Mouse (Mus musculus) kidney, embryonic 14.5 days (tissue): Measurements from ENCODE around the gene Wdr91. TPM values are rescaled to one million over a fixed set of nuclear protein-coding genes. Genes with fewer than 3 reads are reported as not detected.

Experiments used
- ATAC-seq: fragments of 200-750 bp; cut with Nextera tagmentation; 2 replicates; pipeline ENCODE4 v1.8.0; 2017; ENCODE audit warnings: moderate number of reproducible peaks, mild to moderate bottlenecking, moderate TSS enrichment, moderate library complexity; ENCODE audit not compliant: low FRiP score, low TSS enrichment
- H3K27ac ChIP-seq: fragments of 300-500 bp; sonication (generic); 2 replicates; pipeline ENCODE4 v1.5.1; 2014; ENCODE audit warnings: low read depth, mild to moderate bottlenecking, low read length, moderate library complexity, mixed read lengths
- H3K27me3 ChIP-seq: fragments of 300-500 bp; sonication (generic); 2 replicates; pipeline ENCODE4 v1.6.1; 2014; ENCODE audit warnings: mild to moderate bottlenecking, low read length; ENCODE audit not compliant: control insufficient read depth, insufficient read depth
- H3K36me3 ChIP-seq: fragments of 300-500 bp; sonication (generic); 2 replicates; pipeline ENCODE4 v1.6.1; 2014; ENCODE audit warnings: low read length, mixed read lengths; ENCODE audit not compliant: control insufficient read depth, insufficient read depth
- H3K4me1 ChIP-seq: fragments of 300-500 bp; sonication (generic); 2 replicates; pipeline ENCODE4 v1.6.1; 2014; ENCODE audit warnings: low read length, mixed read lengths; ENCODE audit not compliant: control insufficient read depth, insufficient read depth
- H3K4me2 ChIP-seq: fragments of 300-500 bp; sonication (generic); replicated peaks from 2 replicates; pipeline ENCODE4 v1.6.1; 2014; ENCODE audit warnings: low read depth, mild to moderate bottlenecking, low read length
- H3K4me3 ChIP-seq: fragments of 300-500 bp; sonication (generic); 2 replicates; pipeline ENCODE4 v1.5.1; 2014; ENCODE audit warnings: mild to moderate bottlenecking, low read length
- H3K9ac ChIP-seq: fragments of 300-500 bp; sonication (generic); 2 replicates; pipeline ENCODE4 v1.6.1; 2014; ENCODE audit warnings: low read depth, mild to moderate bottlenecking, low read length, moderate library complexity
- H3K9me3 ChIP-seq: fragments of 300-500 bp; sonication (generic); 2 replicates; pipeline ENCODE4 v1.6.1; 2016; ENCODE audit warnings: low read length; ENCODE audit not compliant: control insufficient read depth
- WGBS: fragments of 180-500 bp; shearing (Covaris S2); extraction: QIAGEN DNeasy Blood & Tissue Kit; methylation state at CpG from one replicate; pipeline ENCODE4 v1.1.7; 2014; 5-methylcytosine and 5-hydroxymethylcytosine counted together
- polyA plus RNA-seq: library from polyadenylated mRNA; unstranded; fragments of >200 nt; fragmentation: Nextera tagmentation; extraction: Ambion mirVana; gene quantifications from 2 replicates; pipeline ENCODE4 v1.2.1, GENCODE M21; 2014

Wdr91 gene
- polyA plus RNA-seq, 1 experiment from 2014 or later = 11.0 TPM

DNA sequence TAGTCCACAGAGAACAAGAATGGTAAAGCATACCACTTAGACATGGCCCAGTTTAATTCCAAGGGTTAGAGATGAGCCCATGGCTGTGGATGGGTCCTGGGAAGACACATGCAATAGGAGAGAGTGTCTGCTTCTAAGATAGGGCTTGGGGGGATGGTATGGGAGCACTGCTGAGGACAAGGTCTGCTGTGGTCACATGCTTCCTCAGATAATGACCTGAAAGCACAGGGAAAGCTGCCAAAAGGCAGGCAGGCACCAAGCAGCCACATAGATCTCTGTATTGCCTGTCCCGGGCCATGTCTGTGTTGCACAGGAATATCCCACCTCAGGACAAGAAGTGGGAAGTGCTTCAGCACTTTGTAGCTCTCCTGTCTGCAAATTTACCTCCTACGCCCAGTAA, 11.5 kb downstream of the Wdr91 start:
- Histone ChIP-seq H3K36me3 (peaks cover 59% of the 10 kb centered on the region), H3K4me3 (no peak overlapping the region), H3K27me3 (no peaks in the 10 kb centered on the region), H3K27ac (no peak overlapping the region), H3K9ac (no peak overlapping the region), H3K4me1 (no peaks in the 10 kb centered on the region), H3K9me3 (no peaks in the 10 kb centered on the region), H3K4me2 (no peak overlapping the region)
- ATAC-seq = no peak
- 94% methylated on average over 2 of the region's 2 CpGs for WGBS

- Histone ChIP-seq H3K9ac (no peak overlapping the region; the same call in 1 of the 2 replicates), H3K4me2 (no peak overlapping the region), H3K27me3 (no peaks in the 10 kb centered on the region), H3K9me3 (no peaks in the 10 kb centered on the region), H3K4me1 (no peaks in the 10 kb centered on the region), H3K36me3 (peaks cover 59% of the 10 kb centered on the region), H3K27ac (no peak overlapping the region), H3K4me3 (no peak overlapping the region)
- ATAC-seq = no peak; the same call in 1 of the 2 replicates
- WGBS = 65% methylated on average over 16 of the region's 16 CpGs
Measured at GRCm38 (mm10) chr6:34896168-34896780, 14.4 kb downstream of the Wdr91 start.

DNA sequence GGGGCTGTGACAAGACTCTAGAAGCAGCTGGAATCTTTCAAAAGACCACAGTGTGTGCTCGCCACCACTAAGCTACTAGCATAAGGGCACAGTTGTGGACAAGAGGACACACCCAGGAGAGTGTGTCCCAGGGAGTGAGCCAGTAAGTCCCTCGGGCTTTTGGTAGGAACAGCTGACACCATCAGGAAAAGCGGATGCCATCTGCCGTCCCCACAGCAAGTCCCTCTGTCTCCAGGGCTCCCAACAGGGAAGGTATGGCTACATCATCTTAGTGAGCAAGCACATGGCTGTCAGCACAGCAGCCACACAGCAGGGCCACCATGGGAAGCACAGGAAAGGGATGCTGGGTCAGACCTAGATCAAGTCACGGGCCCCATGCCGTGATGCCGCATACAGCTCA, 15.1 kb downstream of the Wdr91 start:
- no peak for ATAC-seq

GRCm38 (mm10) chr6:34889185-34889584, 21.5 kb downstream of the Wdr91 start:
- Histone ChIP-seq H3K9ac (no peak overlapping the region), H3K4me1 (peaks cover 9% of the 10 kb centered on the region; the same call in 1 of the 2 replicates), H3K27me3 (no peaks in the 10 kb centered on the region), H3K27ac (no peak overlapping the region), H3K4me3 (no peak overlapping the region), H3K36me3 (peaks cover 45% of the 10 kb centered on the region), H3K4me2 (no peak overlapping the region), H3K9me3 (no peaks in the 10 kb centered on the region)
- WGBS = 36% methylated on average over 4 of the region's 4 CpGs
- peak; percentile 88 for ATAC-seq

More for the DNA sequence above, 15.1 kb downstream of the Wdr91 start:
- Histone ChIP-seq H3K9ac (no peak overlapping the region), H3K4me3 (no peak overlapping the region), H3K27me3 (no peaks in the 10 kb centered on the region), H3K36me3 (peaks cover 57% of the 10 kb centered on the region), H3K4me2 (no peak overlapping the region), H3K27ac (no peak overlapping the region), H3K4me1 (no peaks in the 10 kb centered on the region), H3K9me3 (no peaks in the 10 kb centered on the region)
- WGBS = 84% methylated on average over 7 of the region's 7 CpGs

DNA sequence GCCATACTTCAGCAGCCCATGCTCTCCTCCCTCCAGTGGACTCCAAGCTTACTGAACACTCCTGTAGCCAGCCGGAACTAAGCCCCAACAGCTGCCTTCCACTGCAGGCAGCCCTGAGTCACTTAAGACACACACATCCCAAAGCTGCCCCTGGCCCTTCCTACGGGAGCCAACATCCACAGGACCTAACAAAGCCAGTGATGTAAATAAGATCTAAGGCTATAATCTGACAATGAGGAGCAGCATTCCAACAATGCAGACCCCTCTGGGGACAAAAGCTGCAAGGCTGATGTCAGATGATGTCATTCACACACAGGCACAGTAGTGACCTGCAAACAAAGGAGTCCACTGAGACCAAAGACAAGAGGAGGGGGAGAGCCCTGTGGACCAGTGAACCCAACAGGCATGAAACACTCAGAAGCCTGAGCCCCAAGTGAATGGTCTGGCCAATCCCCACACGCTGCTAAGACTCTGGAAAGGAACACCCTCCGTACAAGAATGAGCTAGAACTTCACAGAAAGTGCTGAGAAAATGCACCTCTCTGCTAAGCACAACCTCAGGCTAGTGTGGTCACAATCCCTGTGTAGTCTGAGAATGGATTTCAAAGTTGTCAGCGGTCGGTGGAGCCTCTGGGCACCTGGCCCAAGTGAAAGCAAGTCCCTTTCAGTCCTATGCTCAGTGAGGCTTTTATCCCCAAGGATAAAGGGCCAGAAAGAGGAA, 23.4 kb downstream of the Wdr91 start:
- Histone ChIP-seq H3K27ac (no peak overlapping the region), H3K4me3 (no peak overlapping the region), H3K4me2 (no peak overlapping the region), H3K9me3 (no peaks in the 10 kb centered on the region), H3K27me3 (no peaks in the 10 kb centered on the region), H3K36me3 (peaks cover 37% of the 10 kb centered on the region), H3K9ac (no peak overlapping the region), H3K4me1 (peaks cover 9% of the 10 kb centered on the region; the same call in 1 of the 2 replicates)
- ATAC-seq = no peak
- 78% methylated on average over 6 of the region's 6 CpGs for WGBS

DNA sequence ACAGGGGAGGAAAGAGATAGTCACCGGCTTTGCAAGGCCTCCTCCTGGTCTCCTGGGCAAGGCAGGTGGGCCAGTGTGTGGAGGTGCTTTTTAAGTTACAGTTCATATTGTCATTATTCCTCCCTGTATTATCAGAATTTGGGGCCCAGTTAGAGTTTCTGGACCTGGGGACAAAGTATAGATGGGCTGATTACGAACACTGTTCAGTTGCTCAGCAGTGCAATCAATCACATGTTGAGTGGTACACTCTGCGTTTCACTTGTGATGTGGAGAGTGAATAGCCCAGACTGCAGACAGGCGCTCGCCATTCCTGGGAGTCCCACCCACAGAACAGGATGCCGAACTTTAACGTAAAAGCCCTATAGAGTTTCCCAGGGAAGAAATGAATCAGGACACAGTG, 26.0 kb downstream of the Wdr91 start:
- Histone ChIP-seq H3K36me3 (peaks cover 38% of the 10 kb centered on the region), H3K4me2 (no peak overlapping the region), H3K4me1 (peaks cover 9% of the 10 kb centered on the region; the same call in 1 of the 2 replicates), H3K9me3 (no peaks in the 10 kb centered on the region), H3K4me3 (no peak overlapping the region), H3K27ac (no peak overlapping the region), H3K9ac (no peak overlapping the region), H3K27me3 (no peaks in the 10 kb centered on the region)
- no peak for ATAC-seq
- 88% methylated on average over 7 of the region's 7 CpGs for WGBS

GRCm38 (mm10) chr6:34879911-34880475, 30.7 kb downstream of the Wdr91 start:
- H3K36me3 ChIP-seq = peaks cover 25% of the 10 kb centered on the region
- WGBS = 53% methylated on average over 6 of the region's 6 CpGs
- H3K4me2 ChIP-seq = no peak overlapping the region
- no peak overlapping the region for H3K9ac ChIP-seq
- H3K4me3 ChIP-seq = no peak overlapping the region
- H3K27ac ChIP-seq = no peak overlapping the region
- ATAC-seq = no peak
- no peaks in the 10 kb centered on the region for H3K9me3 ChIP-seq
- no peaks in the 10 kb centered on the region for H3K27me3 ChIP-seq
- peaks cover 18% of the 10 kb centered on the region for H3K4me1 ChIP-seq

- Histone ChIP-seq H3K9ac (no peak overlapping the region), H3K36me3 (peaks cover 18% of the 10 kb centered on the region), H3K4me2 (no peak overlapping the region), H3K4me1 (peaks cover 18% of the 10 kb centered on the region), H3K9me3 (no peaks in the 10 kb centered on the region), H3K4me3 (no peak overlapping the region), H3K27me3 (no peaks in the 10 kb centered on the region), H3K27ac (no peak overlapping the region)
- no peak for ATAC-seq
- 89% methylated on average over 16 of the region's 16 CpGs for WGBS
Measured at GRCm38 (mm10) chr6:34879101-34879740, 31.5 kb downstream of the Wdr91 start.
